Mouse (Mus musculus) myocyte (in vitro differentiated cells): ENCODE results near the gene Kif3a. TPM values are rescaled to one million over a fixed set of nuclear protein-coding genes. Genes with fewer than 3 reads are reported as not detected.

Source experiments
- H3K27me3 ChIP-seq: one replicate; pipeline ENCODE4 v1.6.1; 2011; ENCODE audit not compliant: control insufficient read depth, insufficient read depth, insufficient read length
- H3K36me3 ChIP-seq: one replicate; pipeline ENCODE4 v1.6.1; 2011; ENCODE audit not compliant: control insufficient read depth, insufficient read depth
- H3K4me2 ChIP-seq: one replicate; pipeline ENCODE4 v1.6.1; 2011; ENCODE audit warnings: low read depth, control low read depth
- H3K4me3 ChIP-seq: one replicate; pipeline ENCODE4 v1.5.1; 2011; ENCODE audit warnings: mild to moderate bottlenecking, control low read depth, moderate library complexity
- H3K79me2 ChIP-seq: one replicate; pipeline ENCODE4 v1.6.1; 2011; ENCODE audit not compliant: control insufficient read depth, insufficient read depth
- H3ac ChIP-seq: one replicate; pipeline ENCODE4 v1.6.1; 2011; ENCODE audit not compliant: control insufficient read depth, insufficient read length
- CEBPB ChIP-seq: IDR thresholded peaks from 2 replicates; pipeline ENCODE4 v1.6.1; 2011; ENCODE audit warnings: mild to moderate bottlenecking, moderate library complexity; ENCODE audit not compliant: poor library complexity, insufficient read depth, severe bottlenecking
- E2F4 ChIP-seq: IDR thresholded peaks from one replicate; pipeline ENCODE4 v1.6.1; 2011; ENCODE audit warnings: mild to moderate bottlenecking, control low read depth, moderate library complexity; ENCODE audit not compliant: insufficient read depth
- MAX ChIP-seq: IDR thresholded peaks from one replicate; pipeline ENCODE4 v1.6.1; 2011; ENCODE audit warnings: low read depth, mild to moderate bottlenecking, control low read depth
- MYOD1 ChIP-seq, 3 experiments: IDR thresholded peaks; one replicate each; pipeline ENCODE4 v1.6.1; 2011; ENCODE audit warnings: control low read depth in 2 of 3, low read depth in 2 of 3, mild to moderate bottlenecking in 2 of 3, moderate library complexity in 1 of 3; ENCODE audit not compliant: insufficient read length in 2 of 3, control insufficient read depth in 1 of 3
- MYOG ChIP-seq, 3 experiments: IDR thresholded peaks; one replicate each; pipeline ENCODE4 v1.6.1; 2011; ENCODE audit warnings: control low read depth in 2 of 3, low read depth in 2 of 3, mild to moderate bottlenecking in 2 of 3; ENCODE audit not compliant: insufficient read length in 2 of 3, control insufficient read depth in 1 of 3, insufficient read depth in 1 of 3
- POLR2A ChIP-seq: IDR thresholded peaks from one replicate; pipeline ENCODE4 v1.6.1; 2011; ENCODE audit warnings: low read depth, mild to moderate bottlenecking, control low read depth, moderate library complexity; ENCODE audit not compliant: insufficient read length
- POLR2AphosphoS2 ChIP-seq: IDR thresholded peaks from one replicate; pipeline ENCODE4 v1.6.1; 2011; ENCODE audit warnings: low read depth, control low read depth; ENCODE audit not compliant: insufficient read length
- REST ChIP-seq: IDR thresholded peaks from one replicate; pipeline ENCODE4 v1.6.1; 2011; ENCODE audit warnings: mild to moderate bottlenecking, control low read depth, moderate library complexity; ENCODE audit not compliant: insufficient read depth, insufficient read length
- SRF ChIP-seq: IDR thresholded peaks from one replicate; pipeline ENCODE4 v1.6.1; 2011; ENCODE audit warnings: low read depth; ENCODE audit not compliant: control insufficient read depth, insufficient read length
- TCF12 ChIP-seq: IDR thresholded peaks from one replicate; pipeline ENCODE4 v1.6.1; 2011; ENCODE audit warnings: mild to moderate bottlenecking, control low read depth; ENCODE audit not compliant: poor library complexity, insufficient read depth, severe bottlenecking
- TCF3 ChIP-seq: IDR thresholded peaks from one replicate; pipeline ENCODE4 v1.6.1; 2011; ENCODE audit warnings: low read depth, control low read depth; ENCODE audit not compliant: insufficient read length
- USF1 ChIP-seq: IDR thresholded peaks from one replicate; pipeline ENCODE4 v1.6.1; 2011; ENCODE audit warnings: low read depth, mild to moderate bottlenecking, control low read depth, moderate library complexity
- polyA plus RNA-seq: library from polyadenylated mRNA; unstranded; fragments of >200 nt; fragmentation: generic; extraction: Trizol; gene quantifications from one replicate; pipeline ENCODE4 v1.2.1, GENCODE M21; 2012; ENCODE audit warnings: missing spikeins

Kif3a gene
- polyA plus RNA-seq, 1 experiment, result 13.6 TPM

GRCm38 (mm10) chr11:53626802-53627373, 59.7 kb downstream of the Kif3a start:
- H3K27me3 ChIP-seq, result no peaks in the 10 kb centered on the region
- no peaks in the 10 kb centered on the region for H3K79me2 ChIP-seq
- H3K4me2 ChIP-seq, result no peak overlapping the region
- TF ChIP-seq MYOD1 (IDR thresholded peaks at IDR 0.05; ENCODE audit: control insufficient read depth in 1 of 3, insufficient read length in 2 of 3, low read depth in 2 of 3), result no peak
- no peak for TF ChIP-seq REST
- TF ChIP-seq MAX, result no peak
- no peak for TF ChIP-seq SRF
- no peak for TF ChIP-seq TCF3
- TF ChIP-seq CEBPB, result no peak
- no peak for TF ChIP-seq USF1
- TF ChIP-seq POLR2AphosphoS2, result no peak
- no peak for TF ChIP-seq MYOG (IDR thresholded peaks at IDR 0.05; ENCODE audit: control insufficient read depth in 1 of 3, insufficient read depth in 1 of 3, insufficient read length in 2 of 3, low read depth in 2 of 3)
- no peak for TF ChIP-seq TCF12
- no peak for TF ChIP-seq E2F4
- TF ChIP-seq POLR2A, result no peak
- no peak overlapping the region for H3ac ChIP-seq
- no peak overlapping the region for H3K4me3 ChIP-seq
- H3K36me3 ChIP-seq, result no peaks in the 10 kb centered on the region

GRCm38 (mm10) chr11:53627859-53628258, 60.7 kb downstream of the Kif3a start:
- no peaks in the 10 kb centered on the region for H3K27me3 ChIP-seq
- no peak overlapping the region for H3K4me3 ChIP-seq
- TF ChIP-seq POLR2AphosphoS2 (no peak), CEBPB (no peak), REST (no peak), TCF12 (no peak), TCF3 (no peak), E2F4 (no peak), MAX (no peak), USF1 (no peak), MYOD1 (IDR thresholded peaks at IDR 0.05; ENCODE audit: control insufficient read depth in 1 of 3, insufficient read length in 2 of 3, low read depth in 2 of 3) (no peak), POLR2A (no peak), MYOG (IDR thresholded peaks at IDR 0.05; ENCODE audit: control insufficient read depth in 1 of 3, insufficient read depth in 1 of 3, insufficient read length in 2 of 3, low read depth in 2 of 3) (no peak), SRF (no peak)
- no peak overlapping the region for H3ac ChIP-seq
- H3K79me2 ChIP-seq, result no peaks in the 10 kb centered on the region
- no peaks in the 10 kb centered on the region for H3K36me3 ChIP-seq
- H3K4me2 ChIP-seq, result no peak overlapping the region

- no peak overlapping the region for H3ac ChIP-seq
- H3K4me3 ChIP-seq, result no peak overlapping the region
- H3K4me2 ChIP-seq, result no peak overlapping the region
- H3K36me3 ChIP-seq, result no peaks in the 10 kb centered on the region
- TF ChIP-seq E2F4 (no peak), POLR2AphosphoS2 (no peak), MYOG (IDR thresholded peaks at IDR 0.05; ENCODE audit: control insufficient read depth in 1 of 3, insufficient read depth in 1 of 3, insufficient read length in 2 of 3, low read depth in 2 of 3) (no peak), TCF3 (no peak), MAX (no peak), TCF12 (no peak), USF1 (no peak), CEBPB (no peak)
- H3K79me2 ChIP-seq, result no peaks in the 10 kb centered on the region
- no peaks in the 10 kb centered on the region for H3K27me3 ChIP-seq
Observed at GRCm38 (mm10) chr11:53632122-53632733, 65.0 kb downstream of the Kif3a start.

- Histone ChIP-seq H3K4me3 (no peak overlapping the region), H3ac (no peak overlapping the region), H3K27me3 (peaks cover 6% of the 10 kb centered on the region), H3K4me2 (no peak overlapping the region), H3K79me2 (no peaks in the 10 kb centered on the region), H3K36me3 (no peaks in the 10 kb centered on the region)
- TF ChIP-seq USF1 (no peak), MYOD1 (IDR thresholded peaks at IDR 0.05; ENCODE audit: control insufficient read depth in 1 of 3, insufficient read length in 2 of 3, low read depth in 2 of 3) (no peak), SRF (no peak), TCF12 (no peak)
Observed at GRCm38 (mm10) chr11:53633644-53634043, 66.5 kb downstream of the Kif3a start.

- Histone ChIP-seq H3K36me3 (no peaks in the 10 kb centered on the region), H3K4me3 (no peak within 1 kb of the TSS), H3ac (no peak within 1 kb of the TSS), H3K4me2 (no peak within 1 kb of the TSS), H3K27me3 (peaks cover 6% of the 10 kb centered on the region), H3K79me2 (no peaks in the 10 kb centered on the region)
- TF ChIP-seq TCF3, result no peak
- TF ChIP-seq E2F4, result no peak
Observed at GRCm38 (mm10) chr11:53634556-53634955, 67.4 kb downstream of the Kif3a start, which contains the start of gene Il13. Gene Il13, minus strand, starts transcription at chr11:53634702.
